Mouse (Mus musculus) G1E (cell line): ENCODE measurements around the gene Rnase11. TPM values are rescaled to one million over a fixed set of nuclear protein-coding genes. Genes with fewer than 3 reads are reported as not detected.

ENCODE experiments used
- ATAC-seq: 2 replicates; pipeline ENCODE4 v1.8.0; 2016; ENCODE audit warnings: mild to moderate bottlenecking; ENCODE audit not compliant: insufficient number of reproducible peaks, poor library complexity, low FRiP score, severe bottlenecking; ENCODE audit errors: extremely low read depth
- DNase-seq: peaks from one replicate; pipeline ENCODE4 v3.0.0; 2012; ENCODE audit warnings: low spot score
- H3K27me3 ChIP-seq: 2 replicates; pipeline ENCODE4 v1.6.1; 2012; ENCODE audit warnings: mild to moderate bottlenecking, low read length, inconsistent platforms; ENCODE audit not compliant: insufficient read depth
- H3K36me3 ChIP-seq: replicated peaks from 2 replicates; pipeline ENCODE3; 2012; ENCODE audit warnings: mild to moderate bottlenecking, inconsistent platforms
- H3K4me1 ChIP-seq: 2 replicates; pipeline ENCODE4 v1.6.1; 2012; ENCODE audit warnings: low read depth, low read length, inconsistent platforms, mixed read lengths; ENCODE audit not compliant: insufficient read depth
- H3K4me3 ChIP-seq: 2 replicates; pipeline ENCODE4 v1.5.1; 2012; ENCODE audit warnings: low read depth, mild to moderate bottlenecking, inconsistent platforms, low read length, moderate library complexity, mixed read lengths
- H3K9me3 ChIP-seq: replicated peaks from 2 replicates; pipeline ENCODE4 v1.6.1; 2012; ENCODE audit warnings: inconsistent platforms
- CTCF ChIP-seq: IDR thresholded peaks from 2 replicates; pipeline ENCODE4 v1.5.1; 2012; ENCODE audit warnings: low read depth, low read length, inconsistent platforms, mixed read lengths
- GATA1 ChIP-seq: IDR thresholded peaks from 2 replicates; pipeline ENCODE4 v1.6.1; 2012; ENCODE audit warnings: borderline replicate concordance, low read length, inconsistent platforms, mixed read lengths
- GATA2 ChIP-seq: IDR thresholded peaks from 2 replicates; pipeline ENCODE4 v1.6.1; 2012; ENCODE audit warnings: low read depth, low read length, inconsistent platforms, borderline replicate concordance
- POLR2AphosphoS5 ChIP-seq: IDR thresholded peaks from 2 replicates; pipeline ENCODE4 v1.6.1; 2012; ENCODE audit warnings: low read depth, low read length, inconsistent platforms; ENCODE audit not compliant: insufficient replicate concordance
- TAL1 ChIP-seq: conservative IDR thresholded peaks from 2 replicates; pipeline ENCODE4 v1.6.1; 2012; ENCODE audit warnings: low read depth, low read length, inconsistent platforms, mixed read lengths
- polyA plus RNA-seq: library from polyadenylated mRNA; stranded (reverse); fragments of >175 nt; gene quantifications from 2 replicates; pipeline ENCODE4 v1.2.3, GENCODE M21; 2012
- total RNA-seq, 2 experiments: library from RNA; stranded (forward) in 1 of 2; stranded (reverse) in 1 of 2; fragments of 200-1000 nt in 1 of 2; fragments of >200 nt in 1 of 2; fragmentation: Nextera tagmentation in 1 of 2; gene quantifications; 2 replicates each; pipeline ENCODE4 v1.2.3; 2014 to 2017

The Rnase11 gene
- total and polyA plus RNA-seq, 3 experiments, result 0.22 TPM; not detected in 2

DNA sequence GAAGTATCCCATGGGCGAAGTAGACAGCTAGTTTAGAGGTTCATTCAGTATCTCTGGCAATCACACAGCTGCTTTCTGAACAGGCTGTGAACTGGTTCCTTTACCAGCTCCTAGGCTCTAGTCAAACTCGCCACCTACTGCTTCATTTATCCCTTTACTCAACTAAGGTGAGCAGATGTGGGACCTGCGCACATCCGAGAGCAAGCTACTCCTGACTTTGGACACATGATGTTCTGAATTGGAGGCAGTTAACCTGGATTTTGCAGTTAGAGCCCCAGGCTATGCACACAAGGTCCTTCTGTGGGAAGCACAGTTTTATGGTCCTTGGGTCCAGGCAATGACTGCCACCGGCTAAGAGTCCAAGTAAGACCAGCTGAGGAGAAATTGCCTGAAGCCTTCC is 10.8 kb upstream of the Rnase11 start:
- Histone ChIP-seq H3K27me3 (peaks cover 14% of the 10 kb centered on the region), H3K4me3 (no peak overlapping the region), H3K9me3 (no peaks in the 10 kb centered on the region), H3K36me3 (no peaks in the 10 kb centered on the region), H3K4me1 (peaks cover 14% of the 10 kb centered on the region)
- TF ChIP-seq GATA2 (no peak), GATA1 (no peak), TAL1 (no peak), POLR2AphosphoS5 (no peak), CTCF (no peak)
- DNase-seq (no peak), ATAC-seq (no peak)

DNA sequence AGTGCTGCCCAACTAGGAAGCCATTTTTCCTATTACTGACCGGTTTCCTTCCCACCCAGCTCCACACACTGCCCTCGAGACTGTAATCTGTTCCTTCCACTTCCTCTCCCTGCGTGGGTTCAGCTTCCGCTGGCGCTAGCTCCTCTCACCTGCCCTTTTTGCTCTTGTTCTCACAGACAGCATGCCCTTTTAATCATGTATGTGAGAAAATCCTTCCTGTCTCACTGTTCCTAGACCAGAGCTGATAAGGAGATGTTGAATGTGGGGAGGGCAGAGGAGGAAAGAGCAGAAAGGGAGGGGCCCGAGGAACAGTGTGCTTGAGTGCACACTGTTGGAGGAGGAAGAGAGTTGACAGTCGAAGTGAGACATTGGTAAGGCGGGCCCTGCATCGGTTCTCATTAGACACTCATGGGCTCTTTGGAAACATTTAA is 7.5 kb upstream of the Rnase11 start, which contains the start of gene Rnase12:
Gene Rnase12 (minus strand): TSS at position 261 of the 431 bp plus-strand sequence.
- Histone ChIP-seq H3K4me1 (peaks cover 8% of the 10 kb centered on the region), H3K27me3 (peaks cover 26% of the 10 kb centered on the region), H3K36me3 (no peaks in the 10 kb centered on the region), H3K9me3 (no peaks in the 10 kb centered on the region), H3K4me3 (no peak within 1 kb of the TSS)
- DNase-seq (no peak), ATAC-seq (no peak)
- no peak for TF ChIP-seq GATA1
- TF ChIP-seq TAL1, result no peak
- no peak for TF ChIP-seq CTCF
- TF ChIP-seq GATA2, result no peak

DNA sequence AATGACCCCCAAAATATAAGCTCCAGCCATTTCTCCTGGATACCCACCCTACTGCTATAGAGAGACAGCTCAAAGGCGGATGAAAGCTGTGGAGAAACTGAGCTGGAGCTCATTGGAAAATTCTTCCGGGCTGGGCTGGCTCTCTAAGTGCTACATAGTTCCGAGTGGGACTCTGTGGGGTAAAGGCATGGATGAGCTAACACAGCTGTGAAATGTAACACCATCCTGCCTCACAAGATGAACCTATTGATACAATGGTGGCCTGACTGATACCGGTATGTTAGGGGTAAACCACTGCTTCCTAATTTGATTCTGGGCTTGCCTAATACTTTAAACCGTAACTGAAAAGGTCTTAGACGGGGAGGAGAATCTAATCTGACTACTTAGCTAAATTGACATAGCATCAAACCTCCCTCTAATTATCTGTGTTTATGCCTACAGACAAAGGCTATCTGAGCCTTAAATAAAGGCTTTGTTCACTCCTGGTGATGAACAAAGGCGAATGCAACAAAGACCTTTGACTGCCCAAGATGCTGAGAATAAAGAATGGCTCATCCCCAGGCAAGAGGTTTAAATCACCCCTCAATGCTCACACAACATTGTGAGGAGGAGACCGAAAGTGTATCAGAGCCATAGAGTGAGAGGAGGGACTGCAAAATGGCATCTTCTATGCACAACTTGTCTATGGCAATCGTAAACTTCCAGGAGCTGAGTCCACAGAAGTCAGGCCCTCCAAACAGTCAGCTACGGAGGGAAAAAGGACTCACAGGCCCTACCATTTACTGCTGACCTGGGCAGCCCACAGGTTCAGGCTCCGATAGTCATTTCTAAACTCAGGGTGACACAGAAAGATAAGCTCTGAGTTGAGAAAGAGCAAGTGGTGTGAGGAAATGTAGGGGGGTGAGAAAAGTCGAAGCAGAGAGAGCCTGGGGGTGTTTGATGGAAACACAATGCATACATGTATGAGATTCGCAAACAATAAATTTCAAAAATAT is 4.6 kb upstream of the Rnase11 start:
- TF ChIP-seq GATA1 (no peak), CTCF (no peak)
- ATAC-seq, result no peak
- H3K27me3 ChIP-seq, result peaks cover 23% of the 10 kb centered on the region

DNA sequence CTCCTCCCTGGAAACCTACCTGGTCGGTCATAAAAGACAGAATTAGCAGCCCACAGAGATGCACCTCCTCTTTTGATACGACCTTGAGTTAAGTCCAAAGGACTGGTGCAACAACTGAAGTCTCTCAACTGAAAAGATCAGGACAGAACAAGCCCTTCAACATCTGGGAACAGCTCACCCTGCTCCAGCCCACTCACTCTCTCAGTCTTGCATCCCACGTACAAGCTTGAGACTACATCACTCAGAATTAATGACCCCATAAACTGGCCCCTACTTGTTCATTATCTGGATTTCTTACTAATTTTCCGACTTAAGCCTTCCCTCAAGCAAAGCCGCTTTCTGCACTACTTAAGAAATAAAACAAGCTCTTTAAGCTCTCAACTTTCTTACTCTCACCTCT is 3.2 kb upstream of the Rnase11 start:
- no peak for ATAC-seq
- no peak overlapping the region for H3K4me3 ChIP-seq
- TF ChIP-seq GATA2 (no peak), TAL1 (no peak), POLR2AphosphoS5 (no peak), GATA1 (no peak), CTCF (no peak)

More for the DNA sequence above, 4.6 kb upstream of the Rnase11 start:
- no peak for DNase-seq
- Histone ChIP-seq H3K9me3 (no peaks in the 10 kb centered on the region), H3K36me3 (no peaks in the 10 kb centered on the region), H3K4me3 (no peak overlapping the region), H3K4me1 (no peaks in the 10 kb centered on the region)

DNA sequence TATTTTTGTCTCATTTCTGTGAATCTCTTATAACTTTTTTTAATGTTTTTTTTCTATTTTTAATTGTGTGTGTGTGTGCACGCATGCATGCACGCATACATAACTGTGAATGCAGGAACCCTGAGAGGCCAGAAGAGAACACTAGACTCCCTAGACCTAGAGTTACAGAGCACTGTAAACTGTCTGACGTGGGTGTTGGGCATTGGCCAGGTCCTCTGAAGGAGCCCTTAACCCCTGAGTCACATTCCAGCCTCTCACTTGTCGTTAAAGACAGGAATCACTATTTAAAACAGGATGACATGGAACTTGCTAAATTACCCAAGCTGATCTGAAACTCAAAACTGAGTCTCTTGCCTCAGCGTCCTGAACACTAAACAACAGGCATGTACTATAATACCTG is 2.0 kb upstream of the Rnase11 start:
- no peaks in the 10 kb centered on the region for H3K36me3 ChIP-seq
- H3K27me3 ChIP-seq, result peaks cover 30% of the 10 kb centered on the region
- H3K9me3 ChIP-seq, result no peaks in the 10 kb centered on the region
- ATAC-seq, result no peak
- TF ChIP-seq TAL1 (no peak), GATA2 (no peak), GATA1 (no peak), CTCF (no peak), POLR2AphosphoS5 (no peak)
- H3K4me1 ChIP-seq, result no peaks in the 10 kb centered on the region
- DNase-seq, result no peak
- no peak overlapping the region for H3K4me3 ChIP-seq

More for the DNA sequence above, 3.2 kb upstream of the Rnase11 start:
- H3K36me3 ChIP-seq, result no peaks in the 10 kb centered on the region
- H3K9me3 ChIP-seq, result no peaks in the 10 kb centered on the region
- H3K4me1 ChIP-seq, result no peaks in the 10 kb centered on the region
- peaks cover 31% of the 10 kb centered on the region for H3K27me3 ChIP-seq
- no peak for DNase-seq

DNA sequence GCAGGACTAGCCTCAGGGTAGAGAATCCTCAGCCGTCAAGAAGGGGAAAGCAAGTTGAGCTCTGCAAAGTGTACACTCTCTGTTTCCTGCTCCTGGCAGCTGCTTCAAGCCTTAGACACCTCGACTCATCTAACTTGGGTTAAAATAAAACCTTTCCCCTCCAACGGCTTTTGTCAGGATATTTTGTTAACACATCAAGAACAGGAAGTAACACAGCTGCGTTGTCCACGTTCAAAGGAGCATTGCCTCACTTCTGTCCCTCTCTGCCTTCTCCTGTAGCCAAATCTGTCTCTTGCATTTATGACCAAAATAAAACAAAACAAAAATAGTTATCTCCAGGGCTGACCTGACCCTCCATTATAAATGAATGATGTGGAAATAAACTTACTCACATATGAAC is 2.1 kb downstream of the Rnase11 start:
- no peaks in the 10 kb centered on the region for H3K36me3 ChIP-seq
- H3K4me3 ChIP-seq, result no peak overlapping the region
- ATAC-seq, result no peak
- no peaks in the 10 kb centered on the region for H3K9me3 ChIP-seq
- peaks cover 15% of the 10 kb centered on the region for H3K27me3 ChIP-seq
- no peak for DNase-seq
- no peak for TF ChIP-seq GATA2
- no peak for TF ChIP-seq CTCF
- no peaks in the 10 kb centered on the region for H3K4me1 ChIP-seq
